Mouse (Mus musculus) yolk sac, embryonic 10.5 days (tissue): Measurements from ENCODE around the gene P2rx6.
"Not testable (repeated sequence)": the region's sequence is repeated elsewhere in the genome, so short reads cannot be mapped to it uniquely, and the experiment has no call there.

Experiments
- DNase-seq: peaks from one replicate; pipeline ENCODE4 v3.0.0-alpha.2; 2017; ENCODE audit warnings: low spot score

Gene P2rx6

GRCm38 (mm10) chr16:17561128-17561750, 446 bp upstream of the P2rx6 start, which contains the start of gene Lrrc74b:
Gene Lrrc74b, minus strand, starts transcription at chr16:17561247.
- peak; percentile 88 for DNase-seq

- no peak for DNase-seq
Measured at GRCm38 (mm10) chr16:17563580-17563979, 1.9 kb downstream of the P2rx6 start.

- DNase-seq = no peak
Measured at GRCm38 (mm10) chr16:17564221-17564620, 2.5 kb downstream of the P2rx6 start.

GRCm38 (mm10) chr16:17564771-17565170, 3.1 kb downstream of the P2rx6 start:
- peak; percentile 55 for DNase-seq

GRCm38 (mm10) chr16:17566186-17566585, 4.5 kb downstream of the P2rx6 start:
- DNase-seq = no peak

GRCm38 (mm10) chr16:17575870-17576824, 14.5 kb downstream of the P2rx6 start:
- no peak for DNase-seq

- no peak for DNase-seq
Measured at GRCm38 (mm10) chr16:17576825-17577215, 15.1 kb downstream of the P2rx6 start.

GRCm38 (mm10) chr16:17583064-17583463, 21.4 kb downstream of the P2rx6 start, which contains the start of gene Slc7a4:
Gene Slc7a4, minus strand, starts transcription at chr16:17583214.
- peak; percentile 18 for DNase-seq

GRCm38 (mm10) chr16:17584555-17584954, 22.9 kb downstream of the P2rx6 start:
- DNase-seq = no peak

GRCm38 (mm10) chr16:17590731-17591130, 29.0 kb downstream of the P2rx6 start:
- DNase-seq = peak; percentile 24

- DNase-seq = no peak
Measured at GRCm38 (mm10) chr16:17600944-17601562, 39.4 kb downstream of the P2rx6 start.

GRCm38 (mm10) chr16:17604941-17605340, 43.3 kb downstream of the P2rx6 start:
- DNase-seq = no peak

GRCm38 (mm10) chr16:17605684-17606083, 44.0 kb downstream of the P2rx6 start:
- DNase-seq = no peak

GRCm38 (mm10) chr16:17611383-17611782, 49.7 kb downstream of the P2rx6 start:
- no peak for DNase-seq

GRCm38 (mm10) chr16:17614740-17615139, 53.1 kb downstream of the P2rx6 start:
- not testable (repeated sequence) for DNase-seq

- no peak for DNase-seq
Measured at GRCm38 (mm10) chr16:17616212-17616611, 54.5 kb downstream of the P2rx6 start.

GRCm38 (mm10) chr16:17617922-17618565, 56.4 kb downstream of the P2rx6 start:
- DNase-seq = peak; percentile 60

- peak; percentile 90 for DNase-seq
Measured at GRCm38 (mm10) chr16:17619198-17620105, 57.8 kb downstream of the P2rx6 start, which contains the start of gene Smpd4. Gene Smpd4, plus strand, starts transcription at chr16:17619354.

- DNase-seq = no peak
Measured at GRCm38 (mm10) chr16:17621936-17622335, 60.3 kb downstream of the P2rx6 start.

- DNase-seq = no peak
Measured at GRCm38 (mm10) chr16:17625488-17626268, 64.0 kb downstream of the P2rx6 start.
